In the genomic region with DNA sequence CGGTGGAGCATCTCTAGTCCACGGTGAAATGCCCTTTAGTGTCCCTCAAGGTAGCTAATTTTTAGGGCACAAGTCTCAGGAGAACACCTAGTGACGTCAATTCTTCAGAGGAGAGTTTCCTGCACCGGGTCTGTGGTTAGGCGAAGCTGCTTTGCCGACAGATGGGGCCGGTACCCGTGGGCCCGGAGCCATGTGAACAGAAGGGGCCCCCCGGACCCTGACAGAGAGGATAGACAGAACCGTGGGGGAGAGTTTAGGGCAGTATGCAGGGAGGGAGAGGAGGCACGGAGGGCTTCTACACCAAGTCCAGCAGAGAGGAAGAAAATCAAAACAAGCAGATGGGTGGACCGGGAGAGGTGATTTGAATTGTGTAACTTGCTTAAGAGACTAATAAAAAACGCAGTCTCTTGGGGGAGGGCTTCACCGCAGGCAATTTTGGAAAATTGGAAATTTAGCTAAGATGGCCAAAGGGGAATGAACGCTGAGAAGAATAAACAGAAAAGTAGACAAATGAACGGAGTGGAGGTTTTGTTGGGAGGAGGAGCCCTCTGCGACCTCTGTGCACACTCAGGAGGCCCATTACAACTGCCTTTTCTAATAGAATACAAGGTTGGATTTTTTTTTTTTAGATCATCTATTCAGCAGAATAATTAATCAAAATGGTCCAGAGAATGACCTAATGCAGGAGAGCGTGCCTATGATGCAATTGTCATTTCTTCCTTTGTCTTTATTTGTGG, we compare ENCODE assay signal across 11 mouse cellular contexts.
DNase-seq lines count a peak whose midpoint lies in the region; ATAC-seq and TF ChIP-seq lines count a peak whose summit lies in the region.
"Had no signal": no experiment of that assay in that cellular context is flagged by ENCODE, and none has a peak within 500 bp of the region (broad histone marks: within the 10 kb centered on the region; RNA-seq: fewer than 3 reads in every experiment).

No protein-coding gene starts in this region.

- no peak overlapping the region for H3K4me3 ChIP-seq in midbrain, embryonic 13.5 days (replicated peaks)
- no peak overlapping the region for H3K4me3 ChIP-seq in midbrain, embryonic 11.5 days (ENCODE audit: low read depth, low read length)
- no peak overlapping the region for H3K4me3 ChIP-seq in hindbrain, embryonic 13.5 days
- no peak overlapping the region for H3K4me3 ChIP-seq in liver, postnatal 0 days (ENCODE audit: low read depth, low read length)
- no peak overlapping the region for H3K4me3 ChIP-seq in kidney, embryonic 14.5 days (ENCODE audit: low read length)
- H3K4me3 ChIP-seq: embryonic facial prominence, embryonic 12.5 days; heart, embryonic 15.5 days; liver, embryonic 12.5 days had no signal

- peak; percentile 65; the same call in 1 of the 2 replicates for ATAC-seq in midbrain, embryonic 13.5 days
- no peak for ATAC-seq in midbrain, embryonic 11.5 days (ENCODE audit: low FRiP score)
- ATAC-seq in hindbrain, embryonic 13.5 days (ENCODE audit: low FRiP score), result 0 out of 2 replicates have a peak, but pooled peaks have one; percentile 49
- ATAC-seq in liver, postnatal 0 days, result no peak
- ATAC-seq in kidney, embryonic 14.5 days (ENCODE audit: low FRiP score, low TSS enrichment), result no peak
- ATAC-seq: liver, embryonic 12.5 days had no signal

- H3K27me3 ChIP-seq in midbrain, embryonic 13.5 days, result no peaks in the 10 kb centered on the region
- H3K27me3 ChIP-seq in midbrain, embryonic 11.5 days (ENCODE audit: control insufficient read depth, insufficient read depth, low read length), result no peaks in the 10 kb centered on the region
- no peaks in the 10 kb centered on the region for H3K27me3 ChIP-seq in hindbrain, embryonic 13.5 days
- no peaks in the 10 kb centered on the region for H3K27me3 ChIP-seq in liver, postnatal 0 days (ENCODE audit: insufficient read depth, low read length)
- H3K27me3 ChIP-seq in kidney, embryonic 14.5 days (ENCODE audit: control insufficient read depth, insufficient read depth, low read length), result no peaks in the 10 kb centered on the region
- H3K27me3 ChIP-seq: embryonic facial prominence, embryonic 12.5 days; heart, embryonic 15.5 days; liver, embryonic 12.5 days had no signal

- no peak overlapping the region for H3K4me2 ChIP-seq in midbrain, embryonic 13.5 days (replicated peaks)
- no peak overlapping the region for H3K4me2 ChIP-seq in midbrain, embryonic 11.5 days
- peak overlapping the region; percentile 26; the same call in 1 of the 2 replicates for H3K4me2 ChIP-seq in hindbrain, embryonic 13.5 days
- no peak overlapping the region for H3K4me2 ChIP-seq in liver, postnatal 0 days (ENCODE audit: low read depth, low read length)
- no peak overlapping the region for H3K4me2 ChIP-seq in kidney, embryonic 14.5 days (replicated peaks; ENCODE audit: low read depth, low read length)
- H3K4me2 ChIP-seq: embryonic facial prominence, embryonic 12.5 days; heart, embryonic 15.5 days; liver, embryonic 12.5 days had no signal

- peaks cover 22% of the 10 kb centered on the region for H3K4me1 ChIP-seq in midbrain, embryonic 13.5 days (replicated peaks)
- no peaks in the 10 kb centered on the region for H3K4me1 ChIP-seq in midbrain, embryonic 11.5 days (ENCODE audit: control insufficient read depth, insufficient read depth, low read length)
- H3K4me1 ChIP-seq in hindbrain, embryonic 13.5 days (replicated peaks), result peaks cover 21% of the 10 kb centered on the region
- H3K4me1 ChIP-seq in liver, postnatal 0 days (ENCODE audit: insufficient read depth), result no peaks in the 10 kb centered on the region
- H3K4me1 ChIP-seq in kidney, embryonic 14.5 days (ENCODE audit: control insufficient read depth, insufficient read depth, low read length), result no peaks in the 10 kb centered on the region
- H3K4me1 ChIP-seq: heart, embryonic 15.5 days; liver, embryonic 12.5 days had no signal

- no peak overlapping the region for H3K9ac ChIP-seq in midbrain, embryonic 13.5 days (replicated peaks)
- no peak overlapping the region for H3K9ac ChIP-seq in midbrain, embryonic 11.5 days (ENCODE audit: low read length)
- H3K9ac ChIP-seq in hindbrain, embryonic 13.5 days, result no peak overlapping the region
- no peak overlapping the region for H3K9ac ChIP-seq in liver, postnatal 0 days (replicated peaks)
- no peak overlapping the region for H3K9ac ChIP-seq in kidney, embryonic 14.5 days (ENCODE audit: low read depth, low read length)
- H3K9ac ChIP-seq: embryonic facial prominence, embryonic 12.5 days; heart, embryonic 15.5 days; liver, embryonic 12.5 days had no signal

- H3K36me3 ChIP-seq in midbrain, embryonic 13.5 days, result no peaks in the 10 kb centered on the region
- H3K36me3 ChIP-seq in midbrain, embryonic 11.5 days (ENCODE audit: control insufficient read depth, insufficient read depth, low read length), result no peaks in the 10 kb centered on the region
- H3K36me3 ChIP-seq in hindbrain, embryonic 13.5 days, result no peaks in the 10 kb centered on the region
- H3K36me3 ChIP-seq in liver, postnatal 0 days (replicated peaks; ENCODE audit: insufficient read depth, low read length), result no peaks in the 10 kb centered on the region
- no peaks in the 10 kb centered on the region for H3K36me3 ChIP-seq in kidney, embryonic 14.5 days (ENCODE audit: control insufficient read depth, insufficient read depth, low read length)
- H3K36me3 ChIP-seq: embryonic facial prominence, embryonic 12.5 days; heart, embryonic 15.5 days; liver, embryonic 12.5 days had no signal

- TF ChIP-seq CTCF in liver, postnatal 0 days (IDR thresholded peaks at IDR 0.05; ENCODE audit: low read depth), result no peak

- intact Hi-C loops in left cerebral cortex, postnatal 36 days (cut with DNase I), result no loop called here

- DNase-seq in midbrain, embryonic 11.5 days (ENCODE audit: low spot score, missing footprints), result no peak
- peak; percentile 94 for DNase-seq in cerebellum, postnatal 25 days
- DNase-seq in liver, postnatal 0 days, result no peak
- no peak for DNase-seq in left cerebral cortex, postnatal 36 days (ENCODE audit: low spot score in 2 of 2)
- DNase-seq: kidney, adult 2 months had no signal

- WGBS in midbrain, embryonic 13.5 days, result 48% methylated on average over 19 of the region's 19 CpGs
- 64% methylated on average over 19 of the region's 19 CpGs for WGBS in midbrain, embryonic 11.5 days
- 33% methylated on average over 19 of the region's 19 CpGs for WGBS in hindbrain, embryonic 13.5 days
- 62% methylated on average over 19 of the region's 19 CpGs for WGBS in liver, postnatal 0 days (ENCODE audit: insufficient replicate concordance)
- WGBS in kidney, embryonic 14.5 days, result 63% methylated on average over 19 of the region's 19 CpGs

- H3K9me3 ChIP-seq in midbrain, embryonic 13.5 days, result no peaks in the 10 kb centered on the region
- H3K9me3 ChIP-seq in midbrain, embryonic 11.5 days (ENCODE audit: control insufficient read depth, low read length), result no peaks in the 10 kb centered on the region
- H3K9me3 ChIP-seq in hindbrain, embryonic 13.5 days, result no peaks in the 10 kb centered on the region
- no peaks in the 10 kb centered on the region for H3K9me3 ChIP-seq in liver, postnatal 0 days (ENCODE audit: low read length)
- no peaks in the 10 kb centered on the region for H3K9me3 ChIP-seq in kidney, embryonic 14.5 days (ENCODE audit: control insufficient read depth, low read length)
- H3K9me3 ChIP-seq: embryonic facial prominence, embryonic 12.5 days; heart, embryonic 15.5 days; liver, embryonic 12.5 days had no signal

- peak overlapping the region; percentile 41 for H3K27ac ChIP-seq in midbrain, embryonic 13.5 days
- H3K27ac ChIP-seq in midbrain, embryonic 11.5 days (ENCODE audit: low read depth, low read length), result no peak overlapping the region
- peak overlapping the region; percentile 8; the same call in 1 of the 2 replicates for H3K27ac ChIP-seq in hindbrain, embryonic 13.5 days
- H3K27ac ChIP-seq in liver, postnatal 0 days (ENCODE audit: low read depth), result no peak overlapping the region
- H3K27ac ChIP-seq in kidney, embryonic 14.5 days (ENCODE audit: low read depth, low read length), result no peak overlapping the region
- H3K27ac ChIP-seq: embryonic facial prominence, embryonic 12.5 days; heart, embryonic 15.5 days; liver, embryonic 12.5 days had no signal

- no peak for TF ChIP-seq EP300 in liver, postnatal 0 days (IDR thresholded peaks at IDR 0.05; ENCODE audit: low read depth)

Comparison
In these comparisons a context has a peak if more than half of its experiments do, and no peak if none do; other contexts are left out.
1. ATAC-seq: peak in midbrain, embryonic 13.5 days (single experiment) and hindbrain, embryonic 13.5 days (single experiment); none in midbrain, embryonic 11.5 days (single experiment), liver, postnatal 0 days (single experiment) and kidney, embryonic 14.5 days (single experiment).
2. H3K27ac ChIP-seq: peak in midbrain, embryonic 13.5 days (single experiment) and hindbrain, embryonic 13.5 days (single experiment); none in midbrain, embryonic 11.5 days (single experiment), liver, postnatal 0 days (single experiment) and kidney, embryonic 14.5 days (single experiment).
3. DNase-seq: peak in cerebellum, postnatal 25 days (2 of 2); none in midbrain, embryonic 11.5 days (single experiment), liver, postnatal 0 days (single experiment) and left cerebral cortex, postnatal 36 days (0 of 2).